Mouse (Mus musculus) adrenal gland, adult 8-10 months (tissue): Measurements from ENCODE around the gene Spc25. TPM values are rescaled to one million over a fixed set of nuclear protein-coding genes. Genes with fewer than 3 reads are reported as not detected.
A peak's percentile ranks its signal among the peaks of the same experiment; 100 is the strongest.

Experiments used
- DNase-seq: peaks from one replicate; pipeline ENCODE4 v3.0.0; 2022
- total RNA-seq, 4 experiments: library from RNA; stranded (reverse); gene quantifications; 2 replicates each; pipeline ENCODE4 v1.2.4; 2022

Spc25 gene
- total RNA-seq: 1 to 10 TPM; 1.0 to 2.2 (median 1.5) TPM

GRCm38 (mm10) chr2:69205791-69206351 lies at the start of gene Spc25:
Gene Spc25, minus strand, starts transcription at chr2:69206194.
- DNase-seq: peak; percentile 91

- no peak for DNase-seq
Observed at GRCm38 (mm10) chr2:69248221-69248755, 42.3 kb upstream of the Spc25 start.

GRCm38 (mm10) chr2:69247081-69247480 lies 41.1 kb upstream of the Spc25 start:
- DNase-seq: no peak

- no peak for DNase-seq
Observed at GRCm38 (mm10) chr2:69244924-69245323, 38.9 kb upstream of the Spc25 start.

- DNase-seq: no peak
Observed at GRCm38 (mm10) chr2:69239315-69239714, 33.3 kb upstream of the Spc25 start.

GRCm38 (mm10) chr2:69234976-69235678 lies 29.1 kb upstream of the Spc25 start:
- no peak for DNase-seq

GRCm38 (mm10) chr2:69232101-69232500 lies 26.1 kb upstream of the Spc25 start:
- DNase-seq: no peak

GRCm38 (mm10) chr2:69230137-69230536 lies 24.1 kb upstream of the Spc25 start:
- DNase-seq: no peak

- no peak for DNase-seq
Observed at GRCm38 (mm10) chr2:69228635-69229034, 22.6 kb upstream of the Spc25 start.

GRCm38 (mm10) chr2:69226876-69227275 lies 20.9 kb upstream of the Spc25 start:
- no peak for DNase-seq

GRCm38 (mm10) chr2:69224724-69225123 lies 18.7 kb upstream of the Spc25 start:
- no peak for DNase-seq

GRCm38 (mm10) chr2:69222815-69223214 lies 16.8 kb upstream of the Spc25 start:
- no peak for DNase-seq

GRCm38 (mm10) chr2:69221868-69222416 lies 15.9 kb upstream of the Spc25 start:
- DNase-seq: no peak

GRCm38 (mm10) chr2:69215242-69215641 lies 9.2 kb upstream of the Spc25 start:
- no peak for DNase-seq

- no peak for DNase-seq
Observed at GRCm38 (mm10) chr2:69212652-69213051, 6.7 kb upstream of the Spc25 start.

- DNase-seq: no peak
Observed at GRCm38 (mm10) chr2:69210773-69211172, 4.8 kb upstream of the Spc25 start, which contains the start of gene G6pc2. Gene G6pc2, plus strand, starts transcription at chr2:69211073.

GRCm38 (mm10) chr2:69209684-69210083 lies 3.7 kb upstream of the Spc25 start:
- no peak for DNase-seq

- DNase-seq: no peak
Observed at GRCm38 (mm10) chr2:69206523-69206922, 529 bp upstream of the Spc25 start.

- DNase-seq: no peak
Observed at GRCm38 (mm10) chr2:69205185-69205584, 809 bp downstream of the Spc25 start.

GRCm38 (mm10) chr2:69193555-69193954 lies 12.4 kb downstream of the Spc25 start:
- DNase-seq: no peak

- no peak for DNase-seq
Observed at GRCm38 (mm10) chr2:69191059-69191458, 14.9 kb downstream of the Spc25 start.

GRCm38 (mm10) chr2:69189222-69189621 lies 16.8 kb downstream of the Spc25 start:
- DNase-seq: no peak

GRCm38 (mm10) chr2:69188732-69189131 lies 17.3 kb downstream of the Spc25 start:
- no peak for DNase-seq

- DNase-seq: no peak
Observed at GRCm38 (mm10) chr2:69187990-69188389, 18.0 kb downstream of the Spc25 start.
